Mouse (Mus musculus) lung, adult 2 months (tissue): ENCODE measurements around the gene 6330409D20Rik.

ENCODE experiments used
- CTCF ChIP-seq: fragments of 200-500 bp; IDR thresholded peaks from 2 replicates; pipeline ENCODE4 v1.5.1; 2011; ENCODE audit warnings: mild to moderate bottlenecking, low read length, control low read depth; ENCODE audit not compliant: insufficient read depth
- POLR2A ChIP-seq: fragments of 200-500 bp; IDR thresholded peaks from 2 replicates; pipeline ENCODE4 v1.6.1; 2011; ENCODE audit warnings: low read depth, mild to moderate bottlenecking, control low read depth, low read length, borderline replicate concordance; ENCODE audit errors: extremely low read depth

GRCm38 (mm10) chr2:32711301-32712056 is 29.3 kb downstream of the 6330409D20Rik start:
- TF ChIP-seq POLR2A (no peak), CTCF (no peak)
